Mouse (Mus musculus): ENCODE results near the gene Dgkg. TPM values are rescaled to one million over a fixed set of nuclear protein-coding genes. Genes with fewer than 3 reads are reported as not detected.

Dgkg gene
- polyA plus RNA-seq, 1 experiment from 2014 or later: 0.08 TPM

GRCm38 (mm10) chr16:22551231-22552000 is 105.6 kb downstream of the Dgkg start:
- H3K9me3 ChIP-seq: no peaks in the 10 kb centered on the region
- no peak overlapping the region for H3K4me2 ChIP-seq (replicated peaks)
- no peak overlapping the region for H3K9ac ChIP-seq
- no peaks in the 10 kb centered on the region for H3K27me3 ChIP-seq
- ATAC-seq (ENCODE audit: low FRiP score, low read depth): no peak
- no peaks in the 10 kb centered on the region for H3K36me3 ChIP-seq
- 0 out of 2 replicates have a peak overlapping the region, but pooled peaks have one; percentile 33 for H3K27ac ChIP-seq
- H3K4me1 ChIP-seq: peaks cover 22% of the 10 kb centered on the region
- no peak overlapping the region for H3K4me3 ChIP-seq
- 28% methylated on average over 11 of the region's 11 CpGs for whole genome bisulfite sequencing

GRCm38 (mm10) chr16:22549346-22549745 is 107.7 kb downstream of the Dgkg start:
- H3K4me2 ChIP-seq (replicated peaks): no peak overlapping the region
- peaks cover 34% of the 10 kb centered on the region for H3K4me1 ChIP-seq
- H3K27ac ChIP-seq: no peak overlapping the region
- ATAC-seq (ENCODE audit: low FRiP score, low read depth): no peak
- no peaks in the 10 kb centered on the region for H3K9me3 ChIP-seq
- no peaks in the 10 kb centered on the region for H3K36me3 ChIP-seq
- 82% methylated on average over 5 of the region's 5 CpGs for WGBS
- no peak overlapping the region for H3K4me3 ChIP-seq
- no peak overlapping the region for H3K9ac ChIP-seq
- no peaks in the 10 kb centered on the region for H3K27me3 ChIP-seq

- ATAC-seq (ENCODE audit: low FRiP score, low read depth): peak; percentile 89
- peaks cover 27% of the 10 kb centered on the region for H3K4me1 ChIP-seq
- peak overlapping the region; percentile 44 for H3K4me3 ChIP-seq
- H3K4me2 ChIP-seq (replicated peaks): peak overlapping the region; percentile 74
- no peaks in the 10 kb centered on the region for H3K36me3 ChIP-seq
- no peaks in the 10 kb centered on the region for H3K9me3 ChIP-seq
- H3K27ac ChIP-seq: 0 out of 2 replicates have a peak overlapping the region, but pooled peaks have one; percentile 48
- WGBS: 10% methylated on average over 26 of the region's 26 CpGs
- peak overlapping the region; percentile 68 for H3K9ac ChIP-seq
- H3K27me3 ChIP-seq: no peaks in the 10 kb centered on the region
Measured at GRCm38 (mm10) chr16:22548167-22549080, 108.6 kb downstream of the Dgkg start.

- ATAC-seq (ENCODE audit: low FRiP score, low read depth): no peak
- 63% methylated on average over 10 of the region's 10 CpGs for WGBS
- Histone ChIP-seq H3K27me3 (no peaks in the 10 kb centered on the region), H3K36me3 (no peaks in the 10 kb centered on the region), H3K4me1 (peaks cover 27% of the 10 kb centered on the region), H3K4me3 (peak overlapping the region; percentile 44), H3K27ac (no peak overlapping the region), H3K9me3 (no peaks in the 10 kb centered on the region), H3K9ac (no peak overlapping the region), H3K4me2 (replicated peaks) (peak overlapping the region; percentile 74)
Measured at GRCm38 (mm10) chr16:22547741-22548140, 109.3 kb downstream of the Dgkg start.

GRCm38 (mm10) chr16:22545799-22546198 is 111.2 kb downstream of the Dgkg start:
- 41% methylated on average over 8 of the region's 8 CpGs for WGBS
- Histone ChIP-seq H3K4me2 (replicated peaks) (no peak overlapping the region), H3K36me3 (no peaks in the 10 kb centered on the region), H3K9ac (no peak overlapping the region), H3K27me3 (no peaks in the 10 kb centered on the region), H3K4me3 (no peak overlapping the region), H3K4me1 (peaks cover 24% of the 10 kb centered on the region), H3K27ac (peak overlapping the region; percentile 33; the same call in 1 of the 2 replicates), H3K9me3 (no peaks in the 10 kb centered on the region)
- ATAC-seq (ENCODE audit: low FRiP score, low read depth): no peak

GRCm38 (mm10) chr16:22545016-22545561 is 111.9 kb downstream of the Dgkg start:
- no peaks in the 10 kb centered on the region for H3K36me3 ChIP-seq
- no peak overlapping the region for H3K9ac ChIP-seq
- no peak overlapping the region for H3K4me3 ChIP-seq
- no peak overlapping the region for H3K27ac ChIP-seq
- no peaks in the 10 kb centered on the region for H3K27me3 ChIP-seq
- ATAC-seq (ENCODE audit: low FRiP score, low read depth): 0 out of 2 replicates have a peak, but pooled peaks have one; percentile 37
- H3K4me2 ChIP-seq (replicated peaks): no peak overlapping the region
- H3K4me1 ChIP-seq: peaks cover 24% of the 10 kb centered on the region
- WGBS: 42% methylated on average over 3 of the region's 3 CpGs
- no peaks in the 10 kb centered on the region for H3K9me3 ChIP-seq

DNA sequence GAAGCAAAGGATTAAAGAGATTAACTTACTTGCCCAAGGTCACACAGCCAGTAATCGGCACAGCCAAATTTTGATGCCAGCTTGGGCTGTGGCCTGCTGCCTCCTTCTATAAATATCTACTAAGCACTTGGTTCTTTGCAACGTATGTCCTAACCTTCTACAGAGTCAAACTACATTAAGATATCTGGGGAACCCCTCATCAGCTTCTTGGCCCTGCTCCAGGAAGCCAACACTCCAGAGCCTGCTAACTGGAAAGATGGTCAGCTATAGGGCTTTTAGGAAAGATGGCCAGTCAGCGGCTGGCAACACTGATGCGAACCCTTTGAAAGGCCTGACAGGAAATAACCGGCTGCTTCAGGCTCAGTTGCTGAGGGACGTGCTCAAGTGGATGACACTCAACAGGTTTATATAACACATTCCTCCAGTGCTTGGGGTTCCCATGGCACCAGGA is 114.3 kb downstream of the Dgkg start:
- H3K4me2 ChIP-seq (replicated peaks): no peak overlapping the region
- peaks cover 15% of the 10 kb centered on the region for H3K4me1 ChIP-seq
- ATAC-seq (ENCODE audit: low FRiP score, low read depth): no peak
- H3K27ac ChIP-seq: no peak overlapping the region
- H3K9ac ChIP-seq: no peak overlapping the region
- no peaks in the 10 kb centered on the region for H3K36me3 ChIP-seq
- H3K27me3 ChIP-seq: no peaks in the 10 kb centered on the region
- 71% methylated on average over 6 of the region's 6 CpGs for WGBS
- no peak overlapping the region for H3K4me3 ChIP-seq
- H3K9me3 ChIP-seq: no peaks in the 10 kb centered on the region

- 72% methylated on average over 6 of the region's 6 CpGs for WGBS
- H3K4me3 ChIP-seq: no peak overlapping the region
- H3K4me2 ChIP-seq (replicated peaks): no peak overlapping the region
- H3K36me3 ChIP-seq: no peaks in the 10 kb centered on the region
- H3K27me3 ChIP-seq: no peaks in the 10 kb centered on the region
- no peaks in the 10 kb centered on the region for H3K9me3 ChIP-seq
- no peak overlapping the region for H3K9ac ChIP-seq
- no peak for ATAC-seq (ENCODE audit: low FRiP score, low read depth)
- no peaks in the 10 kb centered on the region for H3K4me1 ChIP-seq
- no peak overlapping the region for H3K27ac ChIP-seq
Measured at GRCm38 (mm10) chr16:22539275-22539674, 117.7 kb downstream of the Dgkg start.

GRCm38 (mm10) chr16:22536581-22537160 is 120.3 kb downstream of the Dgkg start:
- Histone ChIP-seq H3K4me1 (no peaks in the 10 kb centered on the region), H3K4me3 (no peak overlapping the region), H3K9me3 (no peaks in the 10 kb centered on the region), H3K36me3 (no peaks in the 10 kb centered on the region), H3K9ac (no peak overlapping the region), H3K27ac (no peak overlapping the region), H3K4me2 (replicated peaks) (no peak overlapping the region), H3K27me3 (no peaks in the 10 kb centered on the region)
- WGBS: 78% methylated on average over 8 of the region's 8 CpGs
- no peak for ATAC-seq (ENCODE audit: low FRiP score, low read depth)

DNA sequence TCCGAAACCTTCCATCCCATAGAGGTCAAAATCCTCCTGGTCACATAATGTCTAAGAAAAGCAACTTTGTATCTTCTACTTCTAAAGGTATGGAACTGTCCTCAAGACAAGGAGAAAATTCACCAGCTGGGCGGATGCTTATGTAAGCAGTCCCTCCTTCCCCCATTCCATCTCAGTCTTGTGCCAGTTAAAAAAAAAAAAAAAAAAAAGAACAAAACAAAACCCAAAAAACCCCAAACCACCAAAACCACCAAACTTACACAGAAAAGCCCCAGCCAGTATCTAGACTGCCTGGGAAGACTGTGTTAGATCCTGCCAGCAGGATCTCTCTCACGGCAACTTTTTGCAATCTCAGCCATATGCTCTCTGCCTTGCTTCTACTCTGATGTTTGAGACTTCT is 123.9 kb downstream of the Dgkg start:
- no peaks in the 10 kb centered on the region for H3K27me3 ChIP-seq
- no peak overlapping the region for H3K4me3 ChIP-seq
- no peaks in the 10 kb centered on the region for H3K36me3 ChIP-seq
- H3K9me3 ChIP-seq: no peaks in the 10 kb centered on the region
- no peaks in the 10 kb centered on the region for H3K4me1 ChIP-seq
- no peak overlapping the region for H3K27ac ChIP-seq
- 83% methylated on average over 3 of the region's 3 CpGs for WGBS
- no peak overlapping the region for H3K4me2 ChIP-seq (replicated peaks)
- H3K9ac ChIP-seq: no peak overlapping the region
- ATAC-seq (ENCODE audit: low FRiP score, low read depth): no peak

- Histone ChIP-seq H3K36me3 (no peaks in the 10 kb centered on the region), H3K27me3 (no peaks in the 10 kb centered on the region), H3K4me1 (no peaks in the 10 kb centered on the region), H3K9ac (no peak overlapping the region), H3K27ac (no peak overlapping the region), H3K9me3 (no peaks in the 10 kb centered on the region), H3K4me2 (replicated peaks) (no peak overlapping the region), H3K4me3 (no peak overlapping the region)
- ATAC-seq (ENCODE audit: low FRiP score, low read depth): no peak
- 85% methylated on average over 6 of the region's 6 CpGs for WGBS
Measured at GRCm38 (mm10) chr16:22531834-22532233, 125.2 kb downstream of the Dgkg start.
